Mouse (Mus musculus): ENCODE measurements around the gene Pphln1. TPM values are rescaled to one million over a fixed set of nuclear protein-coding genes. Genes with fewer than 3 reads are reported as not detected.

Pphln1 gene
- polyA plus RNA-seq, 1 experiment from 2014 or later, result 36.6 TPM

DNA sequence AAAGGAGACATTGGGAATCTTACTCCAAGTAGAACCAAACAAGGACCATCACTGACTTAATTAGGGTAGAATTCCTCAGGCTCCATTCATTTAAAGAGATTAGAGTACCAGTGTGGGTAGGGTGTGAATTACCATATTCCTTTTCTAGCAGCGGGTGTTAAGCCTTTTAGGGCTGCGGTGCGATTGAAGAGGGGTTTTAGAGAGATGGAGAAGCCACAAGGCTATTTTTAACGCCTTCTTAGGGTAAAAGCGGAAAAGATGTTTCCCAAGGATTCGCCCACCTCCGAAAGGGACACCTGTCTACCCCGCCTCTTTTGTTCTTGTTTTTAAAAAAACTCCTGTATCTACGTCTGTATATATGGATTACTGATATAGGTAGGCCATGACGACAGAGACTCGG is 881 bp upstream of the Pphln1 start:
- Histone ChIP-seq H3K9ac (ENCODE audit: low read depth, low read length) (peak overlapping the region; percentile 95), H3K4me3 (ENCODE audit: low read length) (peak overlapping the region; percentile 89), H3K36me3 (ENCODE audit: control insufficient read depth, insufficient read depth, low read length) (peaks cover 9% of the 10 kb centered on the region), H3K4me1 (ENCODE audit: control insufficient read depth, insufficient read depth, low read depth, low read length) (peaks cover 23% of the 10 kb centered on the region), H3K27me3 (replicated peaks; ENCODE audit: control insufficient read depth, insufficient read depth, low read length) (no peaks in the 10 kb centered on the region), H3K4me2 (ENCODE audit: low read length) (peak overlapping the region; percentile 82), H3K9me3 (ENCODE audit: control insufficient read depth, low read length) (no peaks in the 10 kb centered on the region), H3K27ac (ENCODE audit: low read depth, low read length) (no peak overlapping the region)
- WGBS, result under 1% methylated on average over 11 of the region's 11 CpGs
- ATAC-seq, result no peak

DNA sequence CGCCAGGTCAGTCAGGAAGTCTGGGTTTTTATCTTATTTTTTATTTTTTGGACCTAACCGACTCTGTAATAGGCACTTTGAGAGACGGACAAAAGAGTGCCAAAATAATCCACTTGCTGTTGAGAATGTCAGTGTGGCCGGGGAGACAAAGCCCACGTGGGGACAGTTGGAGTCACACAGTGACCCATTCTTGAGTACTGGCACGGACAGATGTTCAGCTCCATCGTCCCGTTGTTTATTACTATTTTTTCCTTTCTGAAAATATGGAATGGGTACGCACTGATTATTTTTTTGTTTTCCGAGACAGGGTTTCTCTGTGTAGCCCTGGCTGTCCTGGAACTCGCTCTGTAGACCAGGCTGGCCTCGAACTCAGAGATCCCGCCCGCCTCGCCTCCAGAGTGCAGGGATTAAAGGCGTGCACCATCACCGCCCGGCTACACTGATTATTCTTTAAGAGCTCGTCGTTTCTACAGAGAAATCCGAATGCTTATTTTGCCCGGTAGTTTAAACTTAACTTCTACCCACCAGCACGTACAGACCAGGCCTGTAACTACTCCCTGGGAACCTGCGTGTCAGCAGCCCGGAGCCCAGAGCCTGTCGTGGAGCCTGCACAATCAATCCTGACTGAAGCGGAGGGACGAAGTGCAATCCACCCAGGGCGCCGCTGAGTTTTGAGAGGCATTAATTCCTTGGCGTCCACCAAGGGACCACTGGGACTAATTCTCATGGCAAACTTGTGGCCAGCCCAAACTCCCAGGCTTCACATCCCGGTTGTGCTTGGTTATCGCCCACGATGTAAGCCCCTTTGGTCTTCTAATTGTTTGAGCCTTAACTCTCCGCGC is 770 bp downstream of the Pphln1 start:
- WGBS, result 2% methylated on average over 36 of the region's 36 CpGs
- H3K4me2 ChIP-seq (ENCODE audit: low read length), result peak overlapping the region; percentile 92
- no peaks in the 10 kb centered on the region for H3K27me3 ChIP-seq (replicated peaks; ENCODE audit: control insufficient read depth, insufficient read depth, low read length)
- peak overlapping the region; percentile 89 for H3K27ac ChIP-seq (ENCODE audit: low read depth, low read length)
- peaks cover 23% of the 10 kb centered on the region for H3K4me1 ChIP-seq (ENCODE audit: control insufficient read depth, insufficient read depth, low read depth, low read length)
- peaks cover 7% of the 10 kb centered on the region for H3K36me3 ChIP-seq (ENCODE audit: control insufficient read depth, insufficient read depth, low read length)
- H3K9me3 ChIP-seq (ENCODE audit: control insufficient read depth, low read length), result no peaks in the 10 kb centered on the region
- 0 out of 2 replicates have a peak, but pooled peaks have one; percentile 38 for ATAC-seq
- H3K4me3 ChIP-seq (ENCODE audit: low read length), result peak overlapping the region; percentile 89
- H3K9ac ChIP-seq (ENCODE audit: low read depth, low read length), result peak overlapping the region; percentile 95

DNA sequence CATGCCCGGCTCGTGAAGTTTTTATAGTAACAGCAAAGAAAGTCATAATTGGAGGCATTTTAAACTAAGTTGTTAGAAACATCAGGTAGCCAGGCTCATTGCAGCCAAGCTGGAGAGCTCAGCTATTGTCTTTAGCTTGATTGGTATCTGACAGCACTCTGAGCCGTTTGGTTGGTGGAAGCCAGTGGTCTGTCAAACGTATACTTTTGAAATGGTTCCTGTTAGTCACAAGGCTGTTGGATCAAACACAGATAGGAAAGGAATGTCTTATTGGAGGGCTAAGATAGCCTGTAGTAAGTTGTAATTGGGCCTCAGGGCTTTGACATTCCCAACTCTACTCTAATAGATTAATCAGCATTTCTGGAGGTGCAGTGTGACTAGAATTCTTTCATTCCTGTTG is 3.3 kb downstream of the Pphln1 start:
- H3K4me3 ChIP-seq (ENCODE audit: low read length), result no peak overlapping the region
- H3K4me2 ChIP-seq (ENCODE audit: low read length), result no peak overlapping the region
- no peaks in the 10 kb centered on the region for H3K36me3 ChIP-seq (ENCODE audit: control insufficient read depth, insufficient read depth, low read length)
- WGBS, result 82% methylated on average over 4 of the region's 4 CpGs
- H3K27me3 ChIP-seq (replicated peaks; ENCODE audit: control insufficient read depth, insufficient read depth, low read length), result no peaks in the 10 kb centered on the region
- peaks cover 22% of the 10 kb centered on the region for H3K4me1 ChIP-seq (ENCODE audit: control insufficient read depth, insufficient read depth, low read depth, low read length)
- H3K9me3 ChIP-seq (ENCODE audit: control insufficient read depth, low read length), result no peaks in the 10 kb centered on the region
- no peak overlapping the region for H3K27ac ChIP-seq (ENCODE audit: low read depth, low read length)
- no peak overlapping the region for H3K9ac ChIP-seq (ENCODE audit: low read depth, low read length)
- ATAC-seq, result no peak

DNA sequence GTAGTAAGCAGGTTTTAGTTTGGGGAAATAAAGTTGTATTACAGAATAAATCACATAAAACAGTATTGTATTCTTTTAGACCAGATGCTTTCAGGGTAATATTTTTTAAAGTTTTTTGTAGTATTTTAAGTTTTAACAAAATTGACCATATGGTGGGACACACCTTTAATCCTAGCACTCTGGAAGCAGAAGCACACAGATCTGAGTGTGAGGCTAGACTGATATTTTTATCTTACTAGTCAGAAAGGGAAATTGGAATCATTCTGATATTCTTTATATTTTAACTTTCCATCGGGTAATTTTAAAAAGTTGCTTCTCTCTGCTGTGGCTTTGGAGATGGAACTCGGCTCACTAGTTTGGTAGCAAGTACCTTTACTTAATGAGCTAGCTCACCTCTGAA is 4.6 kb downstream of the Pphln1 start:
- Histone ChIP-seq H3K27me3 (replicated peaks; ENCODE audit: control insufficient read depth, insufficient read depth, low read length) (no peaks in the 10 kb centered on the region), H3K27ac (ENCODE audit: low read depth, low read length) (no peak overlapping the region), H3K36me3 (ENCODE audit: control insufficient read depth, insufficient read depth, low read length) (no peaks in the 10 kb centered on the region), H3K4me3 (ENCODE audit: low read length) (no peak overlapping the region), H3K9me3 (ENCODE audit: control insufficient read depth, low read length) (no peaks in the 10 kb centered on the region), H3K4me2 (ENCODE audit: low read length) (no peak overlapping the region), H3K4me1 (ENCODE audit: control insufficient read depth, insufficient read depth, low read depth, low read length) (peaks cover 13% of the 10 kb centered on the region), H3K9ac (ENCODE audit: low read depth, low read length) (no peak overlapping the region)
- WGBS, result 92% methylated on average over 2 of the region's 2 CpGs
- no peak for ATAC-seq

DNA sequence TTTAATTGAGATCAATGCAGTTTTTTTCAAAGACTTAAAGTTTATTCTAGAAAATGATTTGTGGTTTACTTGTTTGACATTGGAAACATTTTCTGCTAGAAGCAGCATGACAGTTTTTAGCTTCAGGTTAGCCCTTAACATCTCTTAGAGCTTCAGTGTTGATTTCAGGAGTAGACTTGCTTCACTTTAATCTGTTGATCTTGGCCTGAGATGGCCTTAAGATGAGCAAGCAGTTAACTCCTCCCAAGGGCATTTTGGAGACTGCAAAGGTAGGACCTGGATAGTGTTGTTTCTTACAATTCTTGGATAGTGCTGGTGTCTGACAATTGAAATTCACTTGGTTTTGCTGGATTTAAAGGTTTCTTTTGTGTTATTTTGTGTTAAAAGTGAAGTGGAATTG is 6.7 kb downstream of the Pphln1 start:
- H3K4me2 ChIP-seq (ENCODE audit: low read length), result no peak overlapping the region
- no peaks in the 10 kb centered on the region for H3K9me3 ChIP-seq (ENCODE audit: control insufficient read depth, low read length)
- no peak overlapping the region for H3K4me3 ChIP-seq (ENCODE audit: low read length)
- no peak overlapping the region for H3K9ac ChIP-seq (ENCODE audit: low read depth, low read length)
- peaks cover 3% of the 10 kb centered on the region for H3K4me1 ChIP-seq (ENCODE audit: control insufficient read depth, insufficient read depth, low read depth, low read length)
- no peaks in the 10 kb centered on the region for H3K27me3 ChIP-seq (replicated peaks; ENCODE audit: control insufficient read depth, insufficient read depth, low read length)
- H3K27ac ChIP-seq (ENCODE audit: low read depth, low read length), result no peak overlapping the region
- ATAC-seq, result no peak
- H3K36me3 ChIP-seq (ENCODE audit: control insufficient read depth, insufficient read depth, low read length), result no peaks in the 10 kb centered on the region

DNA sequence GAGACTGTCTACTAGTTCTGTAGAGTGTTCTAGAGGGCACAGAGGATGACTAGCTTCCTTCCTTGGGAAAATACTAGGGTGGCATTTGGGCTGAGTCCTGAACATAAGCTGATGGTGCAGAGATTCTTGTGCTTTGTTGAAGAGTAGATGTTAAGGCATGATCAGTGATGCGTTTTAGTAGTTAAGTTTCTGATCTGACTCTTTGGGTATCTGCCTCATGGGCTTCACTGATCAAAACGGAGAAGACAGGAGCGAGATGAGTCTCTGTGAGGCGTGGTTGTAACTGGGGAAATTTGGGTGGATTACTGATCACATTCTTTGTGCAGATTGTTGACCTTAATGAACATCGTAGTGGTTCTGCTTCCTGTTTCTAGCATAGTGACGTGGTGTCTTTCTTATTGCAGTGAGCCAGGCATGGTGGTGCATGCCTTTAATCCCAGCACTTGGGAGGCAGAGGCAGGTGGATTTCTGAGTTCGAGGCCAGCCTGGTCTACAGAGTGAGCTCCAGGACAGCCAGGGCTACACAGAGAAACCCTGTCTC is 7.4 kb downstream of the Pphln1 start:
- 94% methylated on average over 7 of the region's 7 CpGs for WGBS
- Histone ChIP-seq H3K36me3 (ENCODE audit: control insufficient read depth, insufficient read depth, low read length) (no peaks in the 10 kb centered on the region), H3K4me1 (ENCODE audit: control insufficient read depth, insufficient read depth, low read depth, low read length) (no peaks in the 10 kb centered on the region), H3K9me3 (ENCODE audit: control insufficient read depth, low read length) (no peaks in the 10 kb centered on the region), H3K4me2 (ENCODE audit: low read length) (no peak overlapping the region), H3K4me3 (ENCODE audit: low read length) (no peak overlapping the region), H3K9ac (ENCODE audit: low read depth, low read length) (no peak overlapping the region), H3K27ac (ENCODE audit: low read depth, low read length) (no peak overlapping the region), H3K27me3 (replicated peaks; ENCODE audit: control insufficient read depth, insufficient read depth, low read length) (no peaks in the 10 kb centered on the region)
- ATAC-seq, result no peak

DNA sequence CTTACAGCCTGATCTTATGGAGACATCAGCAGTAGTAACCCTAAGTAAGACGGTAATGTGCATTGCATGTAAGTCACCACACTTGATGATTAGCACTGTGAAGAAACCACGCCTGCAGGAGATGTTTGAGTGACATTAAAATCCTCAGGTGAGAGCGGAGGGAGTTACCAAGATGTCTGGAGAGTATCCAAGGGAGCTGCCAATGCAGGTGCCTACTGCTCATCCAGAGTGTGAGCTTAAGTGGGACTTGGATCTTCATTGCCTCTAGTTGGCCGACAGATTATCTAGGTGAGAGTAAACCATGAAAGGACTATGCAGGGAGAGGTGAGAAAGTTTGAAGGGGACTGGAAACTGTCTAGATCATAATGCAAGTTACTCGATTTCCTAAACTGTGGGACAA is 8.3 kb downstream of the Pphln1 start:
- Histone ChIP-seq H3K9me3 (ENCODE audit: control insufficient read depth, low read length) (no peaks in the 10 kb centered on the region), H3K9ac (ENCODE audit: low read depth, low read length) (no peak overlapping the region), H3K4me2 (ENCODE audit: low read length) (no peak overlapping the region), H3K27me3 (replicated peaks; ENCODE audit: control insufficient read depth, insufficient read depth, low read length) (no peaks in the 10 kb centered on the region), H3K4me3 (ENCODE audit: low read length) (no peak overlapping the region), H3K36me3 (ENCODE audit: control insufficient read depth, insufficient read depth, low read length) (no peaks in the 10 kb centered on the region), H3K4me1 (ENCODE audit: control insufficient read depth, insufficient read depth, low read depth, low read length) (no peaks in the 10 kb centered on the region), H3K27ac (ENCODE audit: low read depth, low read length) (no peak overlapping the region)
- no peak for ATAC-seq
- WGBS, result 98% methylated on average over 5 of the region's 5 CpGs

DNA sequence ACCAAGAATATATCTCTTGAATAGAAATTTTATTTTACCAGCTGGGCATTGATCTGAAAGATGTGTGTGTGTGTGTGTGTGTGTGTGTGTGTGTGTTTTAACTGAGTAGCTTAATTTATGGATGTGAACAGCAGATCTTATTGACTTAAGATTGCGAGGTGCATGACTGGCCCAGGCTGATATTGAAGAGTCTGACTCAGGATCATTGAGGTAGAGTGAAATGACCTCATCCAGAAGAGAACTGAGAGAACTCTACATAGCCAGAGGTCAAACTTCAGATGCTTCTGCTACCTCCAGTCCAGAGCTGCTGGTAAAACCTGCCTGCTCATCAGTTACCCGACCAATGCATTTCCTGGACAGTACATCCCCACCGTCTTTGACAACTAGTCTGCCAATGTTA is 14.3 kb downstream of the Pphln1 start:
- H3K36me3 ChIP-seq (ENCODE audit: control insufficient read depth, insufficient read depth, low read length), result 0 out of 2 replicates have a peak, but pooled peaks cover 3% of the 10 kb centered on the region

DNA sequence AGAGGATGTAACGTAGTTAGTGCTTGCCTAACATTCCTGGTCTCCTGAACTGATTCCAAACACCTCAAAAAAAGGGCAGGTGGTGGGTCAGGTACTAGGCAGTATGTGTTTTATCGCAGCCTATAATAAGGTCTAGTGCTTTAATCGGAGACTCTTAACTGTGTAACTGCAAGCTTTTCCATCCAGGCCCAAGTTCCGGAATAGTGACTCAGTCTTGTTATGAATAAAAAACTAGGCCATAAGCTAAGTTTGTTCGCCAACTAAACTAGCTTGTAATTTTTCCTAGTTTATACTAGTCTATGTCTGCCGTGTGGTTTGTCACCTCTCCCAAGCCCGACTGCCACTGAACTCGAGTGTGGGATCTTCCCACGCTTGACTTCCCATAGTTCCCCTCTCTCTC is 16.3 kb downstream of the Pphln1 start:
- WGBS, result 94% methylated on average over 9 of the region's 9 CpGs
- H3K9ac ChIP-seq (ENCODE audit: low read depth, low read length), result no peak overlapping the region

More for the DNA sequence above, 14.3 kb downstream of the Pphln1 start:
- Histone ChIP-seq H3K27ac (ENCODE audit: low read depth, low read length) (no peak overlapping the region), H3K4me1 (ENCODE audit: control insufficient read depth, insufficient read depth, low read depth, low read length) (no peaks in the 10 kb centered on the region), H3K4me3 (ENCODE audit: low read length) (no peak overlapping the region), H3K27me3 (replicated peaks; ENCODE audit: control insufficient read depth, insufficient read depth, low read length) (no peaks in the 10 kb centered on the region), H3K4me2 (ENCODE audit: low read length) (no peak overlapping the region), H3K9ac (ENCODE audit: low read depth, low read length) (no peak overlapping the region), H3K9me3 (ENCODE audit: control insufficient read depth, low read length) (no peaks in the 10 kb centered on the region)
- 99% methylated on average over 3 of the region's 3 CpGs for WGBS
- no peak for ATAC-seq

More for the DNA sequence above, 16.3 kb downstream of the Pphln1 start:
- H3K4me1 ChIP-seq (ENCODE audit: control insufficient read depth, insufficient read depth, low read depth, low read length), result no peaks in the 10 kb centered on the region
- no peaks in the 10 kb centered on the region for H3K27me3 ChIP-seq (replicated peaks; ENCODE audit: control insufficient read depth, insufficient read depth, low read length)
- ATAC-seq, result no peak
- 0 out of 2 replicates have a peak, but pooled peaks cover 3% of the 10 kb centered on the region for H3K36me3 ChIP-seq (ENCODE audit: control insufficient read depth, insufficient read depth, low read length)
- no peak overlapping the region for H3K27ac ChIP-seq (ENCODE audit: low read depth, low read length)
- no peak overlapping the region for H3K4me2 ChIP-seq (ENCODE audit: low read length)
- H3K4me3 ChIP-seq (ENCODE audit: low read length), result no peak overlapping the region
- no peaks in the 10 kb centered on the region for H3K9me3 ChIP-seq (ENCODE audit: control insufficient read depth, low read length)

All from hindbrain, embryonic 16.5 days (tissue).